Mouse (Mus musculus): ENCODE data around the gene Cdh4. TPM values are rescaled to one million over a fixed set of nuclear protein-coding genes. Genes with fewer than 3 reads are reported as not detected.
A peak's percentile ranks its signal among the peaks of the same experiment; 100 is the strongest.

Cdh4 gene
- polyA plus RNA-seq, 1 experiment from 2014 or later = 29.8 TPM

- H3K4me2 ChIP-seq (ENCODE audit: low read depth, low read length) = no peak overlapping the region
- H3K4me1 ChIP-seq (ENCODE audit: control insufficient read depth, insufficient read depth, low read length) = 0 out of 2 replicates have a peak, but pooled peaks cover 8% of the 10 kb centered on the region
- no peak overlapping the region for H3K9ac ChIP-seq (replicated peaks; ENCODE audit: low read depth, low read length)
- no peak for ATAC-seq (ENCODE audit: low read depth)
- H3K9me3 ChIP-seq (ENCODE audit: control insufficient read depth, low read length) = 0 out of 2 replicates have a peak, but pooled peaks cover 3% of the 10 kb centered on the region
- H3K4me3 ChIP-seq (ENCODE audit: low read depth, low read length) = no peak overlapping the region
- H3K27me3 ChIP-seq (ENCODE audit: control insufficient read depth, insufficient read depth, low read length) = no peaks in the 10 kb centered on the region
- H3K27ac ChIP-seq (ENCODE audit: low read depth, low read length) = no peak overlapping the region
- H3K36me3 ChIP-seq (ENCODE audit: control insufficient read depth, insufficient read depth, low read length) = no peaks in the 10 kb centered on the region
- WGBS = 82% methylated on average over 20 of the region's 20 CpGs
These were observed 206.5 kb downstream of the Cdh4 start for GRCm38 (mm10) chr2:179648573-179649263.

GRCm38 (mm10) chr2:179649370-179649769 is 207.1 kb downstream of the Cdh4 start:
- 43% methylated on average over 4 of the region's 4 CpGs for WGBS
- Histone ChIP-seq H3K27me3 (ENCODE audit: control insufficient read depth, insufficient read depth, low read length) (no peaks in the 10 kb centered on the region), H3K27ac (ENCODE audit: low read depth, low read length) (no peak overlapping the region; the same call in 1 of the 2 replicates), H3K4me2 (ENCODE audit: low read depth, low read length) (no peak overlapping the region), H3K9ac (replicated peaks; ENCODE audit: low read depth, low read length) (no peak overlapping the region), H3K36me3 (ENCODE audit: control insufficient read depth, insufficient read depth, low read length) (no peaks in the 10 kb centered on the region), H3K9me3 (ENCODE audit: control insufficient read depth, low read length) (no peaks in the 10 kb centered on the region), H3K4me1 (ENCODE audit: control insufficient read depth, insufficient read depth, low read length) (0 out of 2 replicates have a peak, but pooled peaks cover 8% of the 10 kb centered on the region), H3K4me3 (ENCODE audit: low read depth, low read length) (no peak overlapping the region)
- ATAC-seq (ENCODE audit: low read depth) = no peak

- Histone ChIP-seq H3K9me3 (ENCODE audit: control insufficient read depth, low read length) (no peaks in the 10 kb centered on the region), H3K4me1 (ENCODE audit: control insufficient read depth, insufficient read depth, low read length) (0 out of 2 replicates have a peak, but pooled peaks cover 8% of the 10 kb centered on the region), H3K36me3 (ENCODE audit: control insufficient read depth, insufficient read depth, low read length) (no peaks in the 10 kb centered on the region), H3K27ac (ENCODE audit: low read depth, low read length) (no peak overlapping the region), H3K9ac (replicated peaks; ENCODE audit: low read depth, low read length) (no peak overlapping the region), H3K4me2 (ENCODE audit: low read depth, low read length) (no peak overlapping the region), H3K27me3 (ENCODE audit: control insufficient read depth, insufficient read depth, low read length) (no peaks in the 10 kb centered on the region), H3K4me3 (ENCODE audit: low read depth, low read length) (no peak overlapping the region)
- ATAC-seq (ENCODE audit: low read depth) = no peak
- 74% methylated on average over 9 of the region's 9 CpGs for WGBS
These were observed 207.9 kb downstream of the Cdh4 start for GRCm38 (mm10) chr2:179650168-179650567.

GRCm38 (mm10) chr2:179655506-179655905 is 213.3 kb downstream of the Cdh4 start:
- WGBS = 86% methylated on average over 3 of the region's 3 CpGs

DNA sequence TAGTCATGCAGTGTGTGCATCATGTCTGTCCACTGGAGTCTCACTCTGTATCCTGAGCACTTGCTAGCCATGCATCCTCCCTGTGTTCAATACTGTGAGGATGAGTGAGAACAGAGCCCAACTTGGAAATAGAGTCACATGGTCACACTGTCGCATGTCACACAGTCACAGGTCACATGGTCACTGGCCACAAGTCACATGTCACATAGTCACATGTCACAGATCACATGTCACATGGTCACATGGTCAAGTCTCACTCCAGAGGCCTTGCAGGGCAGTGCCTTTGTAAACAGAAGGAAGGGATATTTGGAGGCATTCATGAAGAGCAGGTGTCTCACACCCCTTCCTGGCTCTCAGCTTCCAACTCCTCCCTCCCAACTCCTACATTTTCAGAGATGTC is 217.0 kb downstream of the Cdh4 start:
- H3K27ac ChIP-seq (ENCODE audit: low read depth, low read length) = no peak overlapping the region

More at GRCm38 (mm10) chr2:179655506-179655905, 213.3 kb downstream of the Cdh4 start:
- H3K4me2 ChIP-seq (ENCODE audit: low read depth, low read length) = no peak overlapping the region
- no peak overlapping the region for H3K4me3 ChIP-seq (ENCODE audit: low read depth, low read length)
- H3K9me3 ChIP-seq (ENCODE audit: control insufficient read depth, low read length) = no peaks in the 10 kb centered on the region
- no peaks in the 10 kb centered on the region; the same call in 1 of the 2 replicates for H3K27me3 ChIP-seq (ENCODE audit: control insufficient read depth, insufficient read depth, low read length)
- no peaks in the 10 kb centered on the region for H3K36me3 ChIP-seq (ENCODE audit: control insufficient read depth, insufficient read depth, low read length)
- H3K4me1 ChIP-seq (ENCODE audit: control insufficient read depth, insufficient read depth, low read length) = no peaks in the 10 kb centered on the region
- no peak for ATAC-seq (ENCODE audit: low read depth)
- no peak overlapping the region for H3K27ac ChIP-seq (ENCODE audit: low read depth, low read length)
- no peak overlapping the region for H3K9ac ChIP-seq (replicated peaks; ENCODE audit: low read depth, low read length)

DNA sequence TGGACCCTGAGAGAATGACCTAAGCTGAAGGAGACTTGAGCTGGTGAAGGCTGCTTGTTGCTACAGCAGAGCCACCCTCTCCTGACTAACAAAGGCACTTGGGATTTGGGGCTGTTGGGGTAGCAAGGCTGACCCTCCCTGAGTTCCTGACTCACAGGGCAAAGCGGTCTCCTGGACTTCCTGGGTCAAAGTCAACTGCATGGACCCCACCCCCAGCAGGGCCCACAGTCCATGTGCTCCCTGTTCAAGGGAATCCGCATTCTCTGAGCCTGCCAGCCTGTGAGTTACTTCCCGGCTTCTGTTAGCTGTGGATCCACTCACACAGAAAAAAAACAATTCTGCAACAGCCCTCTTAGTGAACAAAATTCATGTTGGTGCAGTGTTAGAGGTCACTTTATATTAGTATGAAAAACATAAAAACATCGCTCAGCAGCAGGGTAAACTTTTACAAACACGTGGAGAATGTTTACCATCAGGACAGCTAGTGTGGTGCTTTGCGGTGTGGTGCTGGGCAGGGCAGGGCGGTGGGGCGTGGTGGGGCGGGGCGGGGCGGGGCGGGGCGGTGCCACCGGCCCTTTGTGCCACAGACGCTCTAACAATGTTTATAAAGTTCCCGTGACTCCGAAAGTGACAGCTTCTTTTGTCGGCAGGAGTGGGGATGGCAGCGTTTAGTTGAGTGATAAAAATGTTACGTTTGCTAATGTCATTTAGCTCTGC is 219.9 kb downstream of the Cdh4 start:
- Histone ChIP-seq H3K9ac (replicated peaks; ENCODE audit: low read depth, low read length) (no peak overlapping the region), H3K4me3 (ENCODE audit: low read depth, low read length) (no peak overlapping the region), H3K4me1 (ENCODE audit: control insufficient read depth, insufficient read depth, low read length) (peaks cover 20% of the 10 kb centered on the region; the same call in 1 of the 2 replicates), H3K27ac (ENCODE audit: low read depth, low read length) (no peak overlapping the region), H3K4me2 (ENCODE audit: low read depth, low read length) (no peak overlapping the region), H3K9me3 (ENCODE audit: control insufficient read depth, low read length) (no peaks in the 10 kb centered on the region), H3K36me3 (ENCODE audit: control insufficient read depth, insufficient read depth, low read length) (no peaks in the 10 kb centered on the region), H3K27me3 (ENCODE audit: control insufficient read depth, insufficient read depth, low read length) (no peaks in the 10 kb centered on the region; the same call in none of the 2 replicates)
- no peak for ATAC-seq (ENCODE audit: low read depth)
- WGBS = 3% methylated on average over 20 of the region's 20 CpGs

More for the DNA sequence above, 217.0 kb downstream of the Cdh4 start:
- Histone ChIP-seq H3K4me1 (ENCODE audit: control insufficient read depth, insufficient read depth, low read length) (peaks cover 18% of the 10 kb centered on the region; the same call in 1 of the 2 replicates), H3K9ac (replicated peaks; ENCODE audit: low read depth, low read length) (no peak overlapping the region), H3K4me3 (ENCODE audit: low read depth, low read length) (no peak overlapping the region), H3K36me3 (ENCODE audit: control insufficient read depth, insufficient read depth, low read length) (no peaks in the 10 kb centered on the region), H3K27me3 (ENCODE audit: control insufficient read depth, insufficient read depth, low read length) (no peaks in the 10 kb centered on the region; the same call in none of the 2 replicates), H3K9me3 (ENCODE audit: control insufficient read depth, low read length) (no peaks in the 10 kb centered on the region), H3K4me2 (ENCODE audit: low read depth, low read length) (no peak overlapping the region)
- ATAC-seq (ENCODE audit: low read depth) = no peak
- 92% methylated on average over 1 of the region's 1 CpGs for WGBS

GRCm38 (mm10) chr2:179662739-179663138 is 220.5 kb downstream of the Cdh4 start:
- Histone ChIP-seq H3K36me3 (ENCODE audit: control insufficient read depth, insufficient read depth, low read length) (no peaks in the 10 kb centered on the region), H3K27ac (ENCODE audit: low read depth, low read length) (no peak overlapping the region), H3K27me3 (ENCODE audit: control insufficient read depth, insufficient read depth, low read length) (no peaks in the 10 kb centered on the region; the same call in none of the 2 replicates), H3K4me2 (ENCODE audit: low read depth, low read length) (no peak overlapping the region), H3K9ac (replicated peaks; ENCODE audit: low read depth, low read length) (no peak overlapping the region), H3K4me3 (ENCODE audit: low read depth, low read length) (no peak overlapping the region), H3K9me3 (ENCODE audit: control insufficient read depth, low read length) (no peaks in the 10 kb centered on the region), H3K4me1 (ENCODE audit: control insufficient read depth, insufficient read depth, low read length) (peaks cover 20% of the 10 kb centered on the region; the same call in 1 of the 2 replicates)
- ATAC-seq (ENCODE audit: low read depth) = no peak
- 8% methylated on average over 9 of the region's 9 CpGs for WGBS

DNA sequence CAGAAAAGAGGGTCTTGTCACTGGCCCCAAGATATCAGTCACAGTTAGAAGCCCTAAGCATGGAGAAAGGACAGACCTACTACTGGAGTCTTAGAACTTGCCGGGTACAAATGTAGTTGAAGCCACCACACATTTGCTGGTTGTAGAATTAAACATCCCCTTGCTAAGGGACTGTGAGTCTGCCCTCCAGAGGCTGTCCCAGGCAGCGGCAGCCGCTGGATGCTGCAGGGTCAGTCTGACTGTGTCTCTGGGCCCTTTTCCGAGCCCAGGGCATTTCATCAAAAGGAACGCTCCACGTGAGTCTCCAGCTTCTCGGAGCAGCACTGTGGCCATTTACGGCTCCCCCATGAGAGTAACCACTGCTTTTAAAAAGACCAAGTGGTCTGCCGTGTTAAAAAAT is 221.4 kb downstream of the Cdh4 start:
- H3K9ac ChIP-seq (replicated peaks; ENCODE audit: low read depth, low read length) = no peak overlapping the region
- H3K36me3 ChIP-seq (ENCODE audit: control insufficient read depth, insufficient read depth, low read length) = no peaks in the 10 kb centered on the region
- WGBS = 16% methylated on average over 9 of the region's 9 CpGs
- no peak overlapping the region for H3K27ac ChIP-seq (ENCODE audit: low read depth, low read length)
- no peak overlapping the region for H3K4me3 ChIP-seq (ENCODE audit: low read depth, low read length)
- no peaks in the 10 kb centered on the region; the same call in none of the 2 replicates for H3K27me3 ChIP-seq (ENCODE audit: control insufficient read depth, insufficient read depth, low read length)
- no peaks in the 10 kb centered on the region for H3K9me3 ChIP-seq (ENCODE audit: control insufficient read depth, low read length)
- H3K4me2 ChIP-seq (ENCODE audit: low read depth, low read length) = no peak overlapping the region; the same call in 1 of the 2 replicates
- peaks cover 24% of the 10 kb centered on the region for H3K4me1 ChIP-seq (ENCODE audit: control insufficient read depth, insufficient read depth, low read length)
- ATAC-seq (ENCODE audit: low read depth) = no peak

DNA sequence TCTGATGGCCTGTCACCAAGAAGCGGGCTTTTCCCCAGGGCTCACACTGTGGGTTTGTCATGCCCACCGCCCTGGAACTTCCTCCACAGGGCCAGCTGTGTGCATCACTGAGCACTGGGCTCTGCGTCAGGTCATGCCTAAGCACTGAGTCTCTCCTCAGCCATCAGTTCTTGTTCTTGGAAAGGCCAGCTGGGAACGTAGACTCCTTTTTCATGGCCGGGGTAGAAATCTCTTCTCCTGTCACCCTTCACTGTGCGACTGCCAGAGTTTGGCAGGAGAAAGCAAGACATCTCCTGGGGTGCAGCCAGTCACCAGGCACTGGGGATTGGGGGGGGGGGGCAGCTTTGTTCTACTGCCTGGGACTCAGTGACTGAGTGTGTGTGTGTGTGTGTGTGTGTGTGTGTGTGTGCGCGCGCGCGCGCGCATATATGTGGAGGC is 222.0 kb downstream of the Cdh4 start:
- H3K9ac ChIP-seq (replicated peaks; ENCODE audit: low read depth, low read length) = no peak overlapping the region
- H3K4me2 ChIP-seq (ENCODE audit: low read depth, low read length) = no peak overlapping the region
- no peak overlapping the region for H3K27ac ChIP-seq (ENCODE audit: low read depth, low read length)
- no peaks in the 10 kb centered on the region for H3K36me3 ChIP-seq (ENCODE audit: control insufficient read depth, insufficient read depth, low read length)
- WGBS = 61% methylated on average over 13 of the region's 13 CpGs
- ATAC-seq (ENCODE audit: low read depth) = peak; percentile 55; the same call in 1 of the 2 replicates
- H3K4me1 ChIP-seq (ENCODE audit: control insufficient read depth, insufficient read depth, low read length) = peaks cover 29% of the 10 kb centered on the region
- no peaks in the 10 kb centered on the region for H3K9me3 ChIP-seq (ENCODE audit: control insufficient read depth, low read length)
- H3K4me3 ChIP-seq (ENCODE audit: low read depth, low read length) = no peak overlapping the region
- no peaks in the 10 kb centered on the region; the same call in none of the 2 replicates for H3K27me3 ChIP-seq (ENCODE audit: control insufficient read depth, insufficient read depth, low read length)
